Mouse (Mus musculus): ENCODE measurements around the gene Bcl2l15.

GRCm38 (mm10) chr3:103893374-103893773, 61.0 kb downstream of the Bcl2l15 start:
- TF ChIP-seq CHD2 (IDR thresholded peaks at IDR 0.05; ENCODE audit: low read depth, low read length), result no peak
- TF ChIP-seq HCFC1 (IDR thresholded peaks at IDR 0.05; ENCODE audit: borderline replicate concordance, insufficient read depth, low read length), result no peak
- TF ChIP-seq ZC3H11A (IDR thresholded peaks at IDR 0.05; ENCODE audit: borderline replicate concordance, low read depth, low read length), result no peak
- no peak for TF ChIP-seq MAFK (IDR thresholded peaks at IDR 0.05; ENCODE audit: insufficient read depth, low read depth, low read length)
- no peak for TF ChIP-seq ZNF384 (IDR thresholded peaks at IDR 0.05; ENCODE audit: low read depth, low read length)
